Mouse (Mus musculus) hindbrain, embryonic 15.5 days (tissue): Measurements from ENCODE around the gene Olfr93. TPM values are rescaled to one million over a fixed set of nuclear protein-coding genes. Genes with fewer than 3 reads are reported as not detected.

Source experiments
- ATAC-seq: fragments of 200-750 bp; cut with Nextera tagmentation; 2 replicates; pipeline ENCODE4 v1.8.0; 2017; ENCODE audit warnings: low read depth, moderate number of reproducible peaks, moderate TSS enrichment; ENCODE audit not compliant: low FRiP score
- H3K27ac ChIP-seq: fragments of 300-500 bp; sonication (generic); replicated peaks from 2 replicates; pipeline ENCODE4 v1.5.1; 2015; ENCODE audit warnings: mild to moderate bottlenecking, inconsistent platforms
- H3K27me3 ChIP-seq: fragments of 300-500 bp; sonication (generic); 2 replicates; pipeline ENCODE4 v1.6.1; 2015; ENCODE audit warnings: control low read depth, inconsistent platforms
- H3K36me3 ChIP-seq: fragments of 300-500 bp; sonication (generic); 2 replicates; pipeline ENCODE4 v1.6.1; 2015; ENCODE audit warnings: control low read depth, inconsistent platforms
- H3K4me1 ChIP-seq: fragments of 300-500 bp; sonication (generic); replicated peaks from 2 replicates; pipeline ENCODE4 v1.6.1; 2015; ENCODE audit warnings: control low read depth, inconsistent platforms
- H3K4me2 ChIP-seq: fragments of 300-500 bp; sonication (generic); 2 replicates; pipeline ENCODE4 v1.6.1; 2015; ENCODE audit warnings: moderate library complexity, mild to moderate bottlenecking, inconsistent platforms
- H3K4me3 ChIP-seq: fragments of 300-500 bp; sonication (generic); 2 replicates; pipeline ENCODE4 v1.5.1; 2015; ENCODE audit warnings: mild to moderate bottlenecking, inconsistent platforms
- H3K9ac ChIP-seq: fragments of 300-500 bp; sonication (generic); 2 replicates; pipeline ENCODE4 v1.6.1; 2015; ENCODE audit warnings: inconsistent platforms
- H3K9me3 ChIP-seq: fragments of 300-500 bp; sonication (generic); 2 replicates; pipeline ENCODE4 v1.6.1; 2016; ENCODE audit warnings: control low read depth, inconsistent platforms
- WGBS: fragments of 180-500 bp; shearing (Covaris S2); methylation state at CpG from one replicate; pipeline ENCODE4 v1.1.7; 2015; 5-methylcytosine and 5-hydroxymethylcytosine counted together
- polyA plus RNA-seq: library from polyadenylated mRNA; unstranded; fragments of >200 nt; fragmentation: Nextera tagmentation; extraction: Ambion mirVana; gene quantifications from 2 replicates; pipeline ENCODE4 v1.2.1, GENCODE M21; 2015

Gene Olfr93
- polyA plus RNA-seq, 1 experiment from 2014 or later: not detected

DNA sequence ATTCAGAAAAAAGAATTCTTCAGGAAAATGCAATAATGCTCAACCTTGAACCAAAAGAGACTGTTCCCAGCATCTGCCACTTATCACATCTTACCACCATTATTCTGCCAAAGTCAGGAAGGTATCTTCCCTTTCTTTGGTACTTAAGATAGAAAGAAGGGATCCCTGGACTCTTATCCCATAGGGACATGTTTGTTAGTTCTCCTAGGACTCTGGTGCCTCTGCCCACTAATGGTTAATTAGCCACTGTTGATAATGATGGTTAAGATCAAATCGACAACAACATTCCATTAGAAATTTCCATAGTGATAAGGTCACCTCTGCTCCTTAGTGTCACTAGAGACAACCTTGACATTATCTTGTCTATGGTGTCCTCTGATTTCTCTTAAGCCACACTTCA is 63.1 kb downstream of the Olfr93 start, which contains the start of gene Olfr91:
TSS of gene Olfr91 (minus strand) at position 101 of the 400 bp plus-strand sequence.
- no peaks in the 10 kb centered on the region for H3K9me3 ChIP-seq
- H3K4me3 ChIP-seq: no peak within 1 kb of the TSS
- no peak within 1 kb of the TSS for H3K4me2 ChIP-seq
- no peak within 1 kb of the TSS for H3K27ac ChIP-seq
- no peak within 1 kb of the TSS for H3K9ac ChIP-seq
- H3K27me3 ChIP-seq: no peaks in the 10 kb centered on the region
- H3K4me1 ChIP-seq: no peaks in the 10 kb centered on the region
- ATAC-seq: no peak
- no peaks in the 10 kb centered on the region for H3K36me3 ChIP-seq
- WGBS: 93% methylated on average over 1 of the region's 1 CpGs

DNA sequence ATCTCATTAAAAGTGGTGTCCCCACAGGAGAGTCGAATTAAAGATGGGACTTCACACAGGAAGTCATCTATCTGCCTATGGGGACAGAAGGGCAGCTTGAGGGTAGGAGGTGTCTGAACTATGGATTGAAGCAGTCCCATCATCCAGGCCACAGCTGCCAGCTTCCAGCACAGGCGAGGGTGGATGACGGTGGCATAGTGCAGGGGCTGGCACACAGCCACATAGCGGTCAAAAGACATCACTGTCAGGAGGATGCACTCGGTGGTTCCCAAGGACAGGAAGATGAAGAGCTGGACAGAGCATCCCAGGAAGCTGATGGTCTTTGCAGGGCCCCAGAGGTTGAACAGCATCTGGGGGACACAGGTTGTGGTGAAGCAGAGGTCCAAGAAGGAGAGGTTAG is 68.0 kb downstream of the Olfr93 start:
- Histone ChIP-seq H3K27me3 (no peaks in the 10 kb centered on the region), H3K9ac (no peak overlapping the region), H3K4me2 (no peak overlapping the region), H3K4me1 (no peaks in the 10 kb centered on the region), H3K27ac (no peak overlapping the region), H3K9me3 (no peaks in the 10 kb centered on the region), H3K4me3 (no peak overlapping the region), H3K36me3 (no peaks in the 10 kb centered on the region)
- ATAC-seq: no peak
- 83% methylated on average over 5 of the region's 5 CpGs for WGBS

DNA sequence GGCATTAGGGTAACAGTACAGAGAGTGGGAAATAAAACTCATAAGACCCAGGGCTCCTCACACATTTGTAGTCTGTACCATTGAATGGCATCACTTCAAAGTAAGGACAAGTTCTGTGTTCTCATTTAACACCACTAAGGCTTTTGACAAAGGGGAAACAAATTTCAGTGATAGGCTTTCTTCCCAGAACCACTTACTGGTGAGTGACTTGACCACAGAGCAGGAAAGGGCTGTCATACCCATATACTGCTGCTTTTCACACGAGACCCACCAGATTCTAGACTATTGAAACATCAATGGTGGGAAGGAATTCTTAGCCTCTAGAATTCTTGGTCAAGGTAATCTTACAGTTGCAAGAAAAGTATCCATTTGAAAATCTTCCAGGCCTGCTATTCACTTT is 69.1 kb downstream of the Olfr93 start:
- H3K4me3 ChIP-seq: no peak overlapping the region
- H3K4me2 ChIP-seq: no peak overlapping the region
- no peak overlapping the region for H3K9ac ChIP-seq
- H3K4me1 ChIP-seq: no peaks in the 10 kb centered on the region
- WGBS: 78% methylated on average over 1 of the region's 1 CpGs
- H3K27me3 ChIP-seq: no peaks in the 10 kb centered on the region
- H3K36me3 ChIP-seq: no peaks in the 10 kb centered on the region
- H3K9me3 ChIP-seq: no peaks in the 10 kb centered on the region
- no peak for ATAC-seq
- H3K27ac ChIP-seq: no peak overlapping the region

Other genes starting within 250 kb of the Olfr93 start
- gene Rnf39, start 218.6 kb downstream of the Olfr93 start, polyA plus RNA-seq: 1.5 and 1.7 TPM in 2 replicates
- 154 and 168 TPM in 2 replicates for gene Ppp1r11, start 209.8 kb downstream of the Olfr93 start, polyA plus RNA-seq
- 55.2 and 55.6 TPM in 2 replicates for gene Znrd1, start 202.9 kb downstream of the Olfr93 start, polyA plus RNA-seq
- gene Znrd1as, start 202.9 kb downstream of the Olfr93 start, polyA plus RNA-seq: 5.4 and 5.8 TPM in 2 replicates
- 0.30 and 0.38 TPM in 2 replicates for gene 2410137M14Rik, start 180.3 kb downstream of the Olfr93 start, polyA plus RNA-seq
- gene H2-M5, start 172.0 kb downstream of the Olfr93 start, polyA plus RNA-seq: 2.5 and 3.1 TPM in 2 replicates
- 222 and 250 TPM in 2 replicates for gene Zfp57, start 160.3 kb downstream of the Olfr93 start, polyA plus RNA-seq
- 2.3 TPM in 2 replicates for gene Mog, start 138.1 kb downstream of the Olfr93 start, polyA plus RNA-seq
- 85.2 and 86.0 TPM in 2 replicates for gene Gabbr1, start 115.5 kb downstream of the Olfr93 start, polyA plus RNA-seq
- 0.08 TPM in 1 of 2 replicates, not detected in the other for gene Olfr90, start 73.0 kb downstream of the Olfr93 start, polyA plus RNA-seq
- not detected in 2 replicates for gene Olfr91, start 63.2 kb downstream of the Olfr93 start, polyA plus RNA-seq
- gene Olfr92, start 41.4 kb downstream of the Olfr93 start, polyA plus RNA-seq: not detected in 2 replicates
- gene Ubd, start 32.4 kb upstream of the Olfr93 start, polyA plus RNA-seq: 0.17 TPM in 1 of 2 replicates, not detected in the other
- not detected in 2 replicates for gene Olfr94, start 39.5 kb upstream of the Olfr93 start, polyA plus RNA-seq
- gene Olfr95, start 51.6 kb upstream of the Olfr93 start, polyA plus RNA-seq: 0.05 TPM in 1 of 2 replicates, not detected in the other
- not detected in 2 replicates for gene Olfr96, start 58.7 kb upstream of the Olfr93 start, polyA plus RNA-seq
- gene Olfr97, start 75.8 kb upstream of the Olfr93 start, polyA plus RNA-seq: not detected in 2 replicates
- not detected in 2 replicates for gene Olfr98, start 102.3 kb upstream of the Olfr93 start, polyA plus RNA-seq
- gene H2-M3, start 108.7 kb upstream of the Olfr93 start, polyA plus RNA-seq: 0.87 and 1.5 TPM in 2 replicates
- not detected in 2 replicates for gene Olfr99, start 122.0 kb upstream of the Olfr93 start, polyA plus RNA-seq
- gene Olfr101, start 142.8 kb upstream of the Olfr93 start, polyA plus RNA-seq: not detected in 2 replicates
- not detected in 2 replicates for gene Olfr102, start 155.6 kb upstream of the Olfr93 start, polyA plus RNA-seq
- gene Olfr103, start 178.2 kb upstream of the Olfr93 start, polyA plus RNA-seq: not detected in 2 replicates
- gene Olfr104-ps, start 198.1 kb upstream of the Olfr93 start, polyA plus RNA-seq: not detected in 2 replicates
- not detected in 2 replicates for gene Olfr105-ps, start 217.5 kb upstream of the Olfr93 start, polyA plus RNA-seq
- not detected in 2 replicates for gene Olfr106-ps, start 228.9 kb upstream of the Olfr93 start, polyA plus RNA-seq
- not detected in 2 replicates for gene Olfr107, start 237.7 kb upstream of the Olfr93 start, polyA plus RNA-seq